Mouse (Mus musculus) heart, embryonic 15.5 days (tissue): ENCODE measurements around the gene Snapc2. TPM values are rescaled to one million over a fixed set of nuclear protein-coding genes. Genes with fewer than 3 reads are reported as not detected.

Experiments used
- ATAC-seq: fragments of 200-750 bp; cut with Nextera tagmentation; replicated peaks from 2 replicates; pipeline ENCODE4 v1.8.0; 2017; ENCODE audit warnings: low read depth, moderate TSS enrichment; ENCODE audit not compliant: insufficient number of reproducible peaks, insufficient read depth, low FRiP score
- H3K27ac ChIP-seq: fragments of 300-500 bp; sonication (generic); 2 replicates; pipeline ENCODE4 v1.5.1; 2015; ENCODE audit warnings: mild to moderate bottlenecking, inconsistent platforms
- H3K27me3 ChIP-seq: fragments of 300-500 bp; sonication (generic); 2 replicates; pipeline ENCODE4 v1.6.1; 2015; ENCODE audit warnings: inconsistent platforms
- H3K36me3 ChIP-seq: fragments of 300-500 bp; sonication (generic); 2 replicates; pipeline ENCODE4 v1.6.1; 2015; ENCODE audit warnings: mild to moderate bottlenecking, inconsistent platforms
- H3K4me1 ChIP-seq: fragments of 300-500 bp; sonication (generic); replicated peaks from 2 replicates; pipeline ENCODE4 v1.6.1; 2015; ENCODE audit warnings: inconsistent platforms
- H3K4me2 ChIP-seq: fragments of 300-500 bp; sonication (generic); 2 replicates; pipeline ENCODE4 v1.6.1; 2015; ENCODE audit warnings: inconsistent platforms, mild to moderate bottlenecking, moderate library complexity
- H3K4me3 ChIP-seq: fragments of 300-500 bp; sonication (generic); 2 replicates; pipeline ENCODE4 v1.5.1; 2015; ENCODE audit warnings: mild to moderate bottlenecking, inconsistent platforms
- H3K9ac ChIP-seq: fragments of 300-500 bp; sonication (generic); 2 replicates; pipeline ENCODE4 v1.6.1; 2015; ENCODE audit warnings: mild to moderate bottlenecking, inconsistent platforms
- H3K9me3 ChIP-seq: fragments of 300-500 bp; sonication (generic); replicated peaks from 2 replicates; pipeline ENCODE4 v1.6.1; 2016; ENCODE audit warnings: inconsistent platforms
- WGBS: fragments of 180-500 bp; shearing (Covaris S2); methylation state at CpG from one replicate; pipeline ENCODE4 v1.1.7; 2015; ENCODE audit warnings: mixed read lengths; 5-methylcytosine and 5-hydroxymethylcytosine counted together
- polyA plus RNA-seq: library from polyadenylated mRNA; unstranded; fragments of >200 nt; fragmentation: Nextera tagmentation; extraction: Ambion mirVana; gene quantifications from 2 replicates; pipeline ENCODE4 v1.2.1, GENCODE M21; 2015

Gene Snapc2
- polyA plus RNA-seq, 1 experiment from 2014 or later: 37.7 TPM

DNA sequence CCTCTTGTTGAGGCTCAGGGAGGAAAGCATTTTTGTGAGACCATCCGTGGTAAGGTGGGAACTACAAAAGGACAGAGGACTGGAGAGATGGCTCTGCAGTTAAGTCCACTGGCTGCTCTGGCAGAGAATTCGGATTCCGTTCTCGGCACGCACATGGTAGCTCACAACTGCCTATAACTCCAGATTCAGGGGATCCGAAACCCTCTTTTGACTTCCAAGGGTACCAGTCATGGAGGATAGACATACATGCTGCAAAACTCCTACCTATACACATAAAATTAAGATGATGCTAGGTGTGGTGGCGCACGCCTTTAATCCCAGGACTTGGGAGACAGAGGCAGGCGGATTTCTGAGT lies 23.2 kb downstream of the Snapc2 start:
- Histone ChIP-seq H3K4me2 (peak overlapping the region; percentile 82), H3K9me3 (no peaks in the 10 kb centered on the region), H3K9ac (peak overlapping the region; percentile 80), H3K4me3 (peak overlapping the region; percentile 79), H3K27me3 (no peaks in the 10 kb centered on the region), H3K27ac (peak overlapping the region; percentile 79), H3K36me3 (peaks cover 26% of the 10 kb centered on the region), H3K4me1 (peaks cover 13% of the 10 kb centered on the region)
- ATAC-seq: no peak; the same call in 1 of the 2 replicates
- 25% methylated on average over 9 of the region's 9 CpGs for WGBS

GRCm38 (mm10) chr8:4292738-4293137 lies 39.9 kb downstream of the Snapc2 start:
- no peaks in the 10 kb centered on the region for H3K27me3 ChIP-seq
- H3K27ac ChIP-seq: no peak overlapping the region
- H3K9me3 ChIP-seq: no peaks in the 10 kb centered on the region
- H3K4me1 ChIP-seq: no peaks in the 10 kb centered on the region
- ATAC-seq: no peak
- H3K9ac ChIP-seq: no peak overlapping the region
- WGBS: 91% methylated on average over 5 of the region's 5 CpGs
- no peak overlapping the region for H3K4me3 ChIP-seq
- H3K36me3 ChIP-seq: peaks cover 95% of the 10 kb centered on the region
- no peak overlapping the region for H3K4me2 ChIP-seq

GRCm38 (mm10) chr8:4297822-4298221 lies 44.9 kb downstream of the Snapc2 start:
- no peaks in the 10 kb centered on the region for H3K27me3 ChIP-seq
- H3K9me3 ChIP-seq: no peaks in the 10 kb centered on the region
- no peak overlapping the region for H3K4me3 ChIP-seq
- H3K36me3 ChIP-seq: peaks cover 89% of the 10 kb centered on the region
- no peaks in the 10 kb centered on the region for H3K4me1 ChIP-seq
- no peak overlapping the region for H3K9ac ChIP-seq
- ATAC-seq: no peak
- no peak overlapping the region for H3K4me2 ChIP-seq
- WGBS: 70% methylated on average over 4 of the region's 4 CpGs
- no peak overlapping the region for H3K27ac ChIP-seq

DNA sequence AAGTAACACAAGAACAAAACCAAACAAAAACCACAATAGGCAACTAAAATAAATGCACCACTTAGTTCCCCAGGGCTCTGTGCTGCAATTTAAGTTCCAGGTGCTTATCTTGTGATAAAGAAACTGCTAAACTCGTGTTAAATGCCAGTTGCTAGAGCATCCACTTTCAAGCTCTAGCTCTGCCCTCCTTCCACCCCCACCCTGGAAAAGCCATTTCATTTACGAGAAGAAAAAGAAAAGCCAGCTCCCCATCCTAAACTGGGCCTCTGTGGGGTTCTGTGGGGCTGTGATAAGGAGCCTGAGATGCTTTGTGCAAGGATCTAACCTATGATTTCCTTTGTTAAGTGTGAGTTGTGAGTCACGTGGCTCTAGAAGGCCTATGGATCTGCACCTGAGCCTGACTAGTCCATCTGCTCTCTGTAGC lies 51.3 kb downstream of the Snapc2 start:
- H3K4me1 ChIP-seq: no peaks in the 10 kb centered on the region
- H3K9ac ChIP-seq: no peak overlapping the region
- H3K4me2 ChIP-seq: no peak overlapping the region
- peaks cover 87% of the 10 kb centered on the region for H3K36me3 ChIP-seq
- ATAC-seq: no peak
- H3K27ac ChIP-seq: no peak overlapping the region
- no peak overlapping the region for H3K4me3 ChIP-seq
- H3K27me3 ChIP-seq: no peaks in the 10 kb centered on the region
- 54% methylated on average over 3 of the region's 3 CpGs for WGBS
- H3K9me3 ChIP-seq: no peaks in the 10 kb centered on the region

Other genes with a start within 250 kb of the Snapc2 start
- gene Cd209f, start 147.2 kb upstream of the Snapc2 start, polyA plus RNA-seq: not detected in 2 replicates
- gene Cd209g, start 119.0 kb upstream of the Snapc2 start, polyA plus RNA-seq: not detected in 2 replicates
- gene Evi5l, start 86.5 kb upstream of the Snapc2 start, polyA plus RNA-seq: 12.9 and 18.3 TPM in 2 replicates
- 0.44 and 0.95 TPM in 2 replicates for gene Prr36, start 35.6 kb upstream of the Snapc2 start, polyA plus RNA-seq
- 0.11 and 0.49 TPM in 2 replicates for gene Lrrc8e, start 26.3 kb upstream of the Snapc2 start, polyA plus RNA-seq
- gene Map2k7, start 14.3 kb upstream of the Snapc2 start, polyA plus RNA-seq: 21.0 and 24.6 TPM in 2 replicates
- gene Gm49320, start 14.2 kb upstream of the Snapc2 start, polyA plus RNA-seq: 0.34 and 0.79 TPM in 2 replicates
- gene Tgfbr3l, start 4.9 kb upstream of the Snapc2 start, polyA plus RNA-seq: 3.0 and 3.3 TPM in 2 replicates
- 27.8 and 37.3 TPM in 2 replicates for gene Ctxn1, start 6.2 kb downstream of the Snapc2 start, polyA plus RNA-seq
- 59.5 and 60.2 TPM in 2 replicates for gene Timm44, start 22.8 kb downstream of the Snapc2 start, polyA plus RNA-seq
- gene Ccl25, start 72.1 kb downstream of the Snapc2 start, polyA plus RNA-seq: 15.7 and 63.4 TPM in 2 replicates
- 160 and 165 TPM in 2 replicates for gene Elavl1, start 72.3 kb downstream of the Snapc2 start, polyA plus RNA-seq
- 37.1 and 41.8 TPM in 2 replicates for gene Cers4, start 239.9 kb downstream of the Snapc2 start, polyA plus RNA-seq